Mouse (Mus musculus): Measurements from ENCODE around the gene Duxbl1.
"Not testable (repeated sequence)": the region's sequence is repeated elsewhere in the genome, so short reads cannot be mapped to it uniquely, and the experiment has no call there.

- TF ChIP-seq CTCF, POLR2A (IDR thresholded peaks at IDR 0.05; ENCODE audit: extremely low read depth, insufficient read depth, low read length): not testable (repeated sequence)
These were observed at the start of gene Duxbl1 for GRCm38 (mm10) chr14:25978371-25979241.
